Mouse (Mus musculus) lung, adult 2 months (tissue): ENCODE data around the gene Ostf1.

Experiments
- CTCF ChIP-seq: fragments of 200-500 bp; IDR thresholded peaks from 2 replicates; pipeline ENCODE4 v1.5.1; 2011; ENCODE audit warnings: mild to moderate bottlenecking, low read length, control low read depth; ENCODE audit not compliant: insufficient read depth
- POLR2A ChIP-seq: fragments of 200-500 bp; IDR thresholded peaks from 2 replicates; pipeline ENCODE4 v1.6.1; 2011; ENCODE audit warnings: low read depth, mild to moderate bottlenecking, control low read depth, low read length, borderline replicate concordance; ENCODE audit errors: extremely low read depth

- TF ChIP-seq CTCF = no peak
- no peak for TF ChIP-seq POLR2A
Measured at GRCm38 (mm10) chr19:18661683-18662082, 30.1 kb upstream of the Ostf1 start.
